Mouse (Mus musculus) neural tube, embryonic 11.5 days (tissue): ENCODE measurements at regions not wholly inside any gene's neighbourhood (a gene's known extent, or its start where the extent isn't known, plus 50 kb on each side); places are given as distances from the start of the nearest gene placed in this dataset.

Source experiments
- ATAC-seq: fragments of 200-750 bp; cut with Nextera tagmentation; 2 replicates; pipeline ENCODE4 v1.8.0; 2017; ENCODE audit warnings: moderate number of reproducible peaks, mild to moderate bottlenecking, moderate TSS enrichment, moderate library complexity; ENCODE audit not compliant: insufficient read depth, low FRiP score, low TSS enrichment
- DNase-seq: peaks from one replicate; pipeline ENCODE4 v3.0.0-alpha.2; 2015; ENCODE audit warnings: low spot score
- H3K27ac ChIP-seq: fragments of 300-500 bp; sonication (generic); 2 replicates; pipeline ENCODE4 v1.5.1; 2014; ENCODE audit warnings: low read depth, mild to moderate bottlenecking, low read length
- H3K27me3 ChIP-seq: fragments of 300-500 bp; sonication (generic); 2 replicates; pipeline ENCODE4 v1.6.1; 2014; ENCODE audit warnings: mild to moderate bottlenecking, low read length, mixed read lengths; ENCODE audit not compliant: control insufficient read depth, insufficient read depth
- H3K36me3 ChIP-seq: fragments of 300-500 bp; sonication (generic); 2 replicates; pipeline ENCODE4 v1.6.1; 2014; ENCODE audit warnings: mild to moderate bottlenecking, low read length, moderate library complexity, mixed read lengths; ENCODE audit not compliant: control insufficient read depth, insufficient read depth
- H3K4me1 ChIP-seq: fragments of 300-500 bp; sonication (generic); 2 replicates; pipeline ENCODE4 v1.6.1; 2014; ENCODE audit warnings: low read length, mixed read lengths; ENCODE audit not compliant: control insufficient read depth, insufficient read depth
- H3K4me2 ChIP-seq: fragments of 300-500 bp; sonication (generic); 2 replicates; pipeline ENCODE4 v1.6.1; 2014; ENCODE audit warnings: low read depth, mild to moderate bottlenecking, moderate library complexity
- H3K4me3 ChIP-seq: fragments of 300-500 bp; sonication (generic); 2 replicates; pipeline ENCODE4 v1.5.1; 2014; ENCODE audit warnings: low read depth, low read length
- H3K9ac ChIP-seq: fragments of 300-500 bp; sonication (generic); 2 replicates; pipeline ENCODE4 v1.6.1; 2014; ENCODE audit warnings: mild to moderate bottlenecking, low read length
- H3K9me3 ChIP-seq: fragments of 300-500 bp; sonication (generic); 2 replicates; pipeline ENCODE4 v1.6.1; 2016; ENCODE audit warnings: low read length; ENCODE audit not compliant: control insufficient read depth
- WGBS: fragments of 180-500 bp; shearing (Covaris S2); extraction: QIAGEN DNeasy Blood & Tissue Kit; methylation state at CpG from one replicate; pipeline ENCODE4 v1.1.7; 2014; 5-methylcytosine and 5-hydroxymethylcytosine counted together

GRCm38 (mm10) chr3:131056893-131057660, 53.2 kb upstream of the Lef1 start:
- no peak overlapping the region for H3K4me3 ChIP-seq
- H3K27me3 ChIP-seq, result no peaks in the 10 kb centered on the region
- ATAC-seq (no peak), DNase-seq (no peak)
- WGBS, result 79% methylated on average over 5 of the region's 5 CpGs
- no peaks in the 10 kb centered on the region for H3K4me1 ChIP-seq
- no peaks in the 10 kb centered on the region for H3K36me3 ChIP-seq
- H3K4me2 ChIP-seq, result no peak overlapping the region
- H3K27ac ChIP-seq, result no peak overlapping the region
- no peak overlapping the region for H3K9ac ChIP-seq
- no peaks in the 10 kb centered on the region for H3K9me3 ChIP-seq

DNA sequence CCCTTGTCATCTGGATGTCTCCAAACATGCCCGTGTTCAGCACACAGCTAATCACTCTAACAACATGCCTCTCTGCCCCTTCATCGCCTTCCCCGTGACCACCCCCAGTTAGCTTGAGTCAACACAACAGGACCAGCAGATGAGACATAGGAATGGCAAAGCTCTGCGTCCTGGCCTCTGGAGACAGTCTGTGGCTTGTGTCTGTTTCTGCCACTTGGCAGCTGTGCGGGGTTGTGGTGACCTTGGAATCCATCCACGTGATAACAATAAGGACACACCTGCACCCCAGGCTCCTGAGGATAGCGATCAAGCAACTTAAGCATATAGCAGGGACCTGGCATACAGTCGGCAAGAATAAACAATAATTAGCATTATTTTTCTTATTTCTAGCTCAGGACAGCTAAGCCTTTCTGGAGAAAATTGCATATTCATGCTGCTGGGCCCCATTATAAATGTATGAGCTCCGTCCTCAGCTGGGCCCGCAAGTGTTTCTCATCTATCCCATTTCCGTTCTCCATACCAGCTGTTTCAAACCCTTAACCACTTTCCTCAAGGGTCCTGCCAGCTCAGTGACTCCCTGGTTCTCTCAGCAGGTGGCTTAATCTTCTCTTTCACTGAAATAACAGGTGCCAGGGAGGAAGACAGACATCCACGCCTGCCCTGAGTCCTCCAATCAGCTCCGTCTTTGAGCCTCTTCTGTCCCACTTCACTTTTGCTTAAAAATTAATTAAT, 55.9 kb upstream of the Lef1 start:
- H3K36me3 ChIP-seq, result no peaks in the 10 kb centered on the region
- ATAC-seq (no peak), DNase-seq (peak; percentile 11)
- H3K27me3 ChIP-seq, result no peaks in the 10 kb centered on the region
- H3K4me2 ChIP-seq, result no peak overlapping the region
- WGBS, result 74% methylated on average over 13 of the region's 13 CpGs
- H3K4me1 ChIP-seq, result no peaks in the 10 kb centered on the region
- no peak overlapping the region for H3K9ac ChIP-seq
- no peaks in the 10 kb centered on the region for H3K9me3 ChIP-seq
- H3K4me3 ChIP-seq, result no peak overlapping the region
- H3K27ac ChIP-seq, result no peak overlapping the region

- Histone ChIP-seq H3K27ac (no peak overlapping the region), H3K36me3 (no peaks in the 10 kb centered on the region), H3K4me3 (no peak overlapping the region), H3K9ac (no peak overlapping the region), H3K4me1 (no peaks in the 10 kb centered on the region), H3K27me3 (no peaks in the 10 kb centered on the region), H3K4me2 (no peak overlapping the region), H3K9me3 (no peaks in the 10 kb centered on the region)
- WGBS, result 75% methylated on average over 3 of the region's 3 CpGs
- DNase-seq, result no peak
- ATAC-seq, result no peak
These were observed 62.6 kb upstream of the Lef1 start for GRCm38 (mm10) chr3:131047716-131048115.

DNA sequence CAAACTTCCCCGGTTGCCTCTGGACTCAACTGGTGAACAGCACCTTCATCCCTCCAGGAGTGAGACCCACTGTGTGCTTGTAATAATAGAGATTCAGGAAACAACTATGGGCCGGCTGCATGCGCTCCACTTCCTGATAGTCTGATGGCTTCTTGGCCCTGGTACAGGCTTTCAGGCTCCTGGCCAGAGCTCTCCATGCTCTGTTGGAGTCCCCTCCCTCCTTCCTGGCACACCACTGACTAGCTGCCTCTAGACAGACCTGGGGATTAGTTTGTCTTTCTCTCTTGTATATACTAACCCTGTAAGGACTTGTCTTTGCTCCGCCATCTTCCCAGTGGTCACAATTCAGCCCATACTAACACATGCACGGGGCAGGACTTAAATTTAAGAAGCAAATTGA, 63.9 kb upstream of the Lef1 start:
- no peaks in the 10 kb centered on the region for H3K36me3 ChIP-seq
- 92% methylated on average over 5 of the region's 5 CpGs for WGBS
- no peak overlapping the region for H3K4me3 ChIP-seq
- no peak overlapping the region for H3K27ac ChIP-seq
- H3K9ac ChIP-seq, result no peak overlapping the region
- no peak for ATAC-seq
- no peaks in the 10 kb centered on the region for H3K9me3 ChIP-seq
- H3K4me1 ChIP-seq, result no peaks in the 10 kb centered on the region
- no peaks in the 10 kb centered on the region for H3K27me3 ChIP-seq
- DNase-seq, result no peak
- H3K4me2 ChIP-seq, result no peak overlapping the region

DNA sequence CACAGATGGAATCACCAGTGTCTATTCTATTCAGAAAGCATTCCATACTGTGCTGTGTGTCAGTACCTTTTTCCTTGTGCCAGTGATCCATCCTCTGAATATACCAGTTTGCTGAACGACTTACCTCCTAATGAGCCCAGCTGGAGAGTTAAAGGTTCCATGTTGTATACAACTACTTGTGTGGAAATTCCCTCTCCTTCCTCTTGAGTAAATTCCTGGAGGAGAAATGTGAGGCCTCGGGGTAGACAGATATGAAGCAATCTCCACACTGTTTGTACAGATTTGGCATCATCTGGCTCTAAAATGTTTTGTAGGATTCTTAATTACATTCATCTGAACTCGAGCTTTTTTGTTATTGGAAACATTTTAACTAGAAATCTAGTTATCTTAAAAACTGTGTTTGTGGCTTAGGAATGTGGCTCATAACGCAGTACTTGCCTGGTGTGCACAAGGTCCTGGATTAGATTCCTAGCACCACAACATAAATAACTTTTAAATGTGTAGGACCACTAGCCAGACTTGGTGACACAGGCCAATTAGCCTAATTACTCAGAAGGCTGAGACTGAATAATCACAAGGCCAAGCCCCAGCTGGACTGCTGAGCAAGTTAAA, 70.0 kb upstream of the Lef1 start:
- ATAC-seq, result no peak
- WGBS, result 74% methylated on average over 4 of the region's 4 CpGs
- H3K9ac ChIP-seq, result no peak overlapping the region

GRCm38 (mm10) chr3:131037095-131037494, 73.2 kb upstream of the Lef1 start:
- no peak overlapping the region for H3K4me3 ChIP-seq
- no peak overlapping the region for H3K27ac ChIP-seq
- ATAC-seq, result no peak
- WGBS, result 82% methylated on average over 5 of the region's 5 CpGs
- no peak for DNase-seq
- no peak overlapping the region for H3K4me2 ChIP-seq
- H3K27me3 ChIP-seq, result no peaks in the 10 kb centered on the region
- no peaks in the 10 kb centered on the region for H3K36me3 ChIP-seq
- no peaks in the 10 kb centered on the region for H3K9me3 ChIP-seq
- H3K9ac ChIP-seq, result no peak overlapping the region
- H3K4me1 ChIP-seq, result no peaks in the 10 kb centered on the region

More for the DNA sequence above, 70.0 kb upstream of the Lef1 start:
- DNase-seq, result no peak
- no peak overlapping the region for H3K4me2 ChIP-seq
- H3K36me3 ChIP-seq, result no peaks in the 10 kb centered on the region
- H3K9me3 ChIP-seq, result no peaks in the 10 kb centered on the region
- no peaks in the 10 kb centered on the region for H3K27me3 ChIP-seq
- no peaks in the 10 kb centered on the region for H3K4me1 ChIP-seq
- H3K4me3 ChIP-seq, result no peak overlapping the region
- H3K27ac ChIP-seq, result no peak overlapping the region

GRCm38 (mm10) chr3:131034774-131035173, 75.5 kb upstream of the Lef1 start:
- Histone ChIP-seq H3K4me3 (no peak overlapping the region), H3K4me1 (no peaks in the 10 kb centered on the region), H3K9ac (no peak overlapping the region), H3K27me3 (no peaks in the 10 kb centered on the region), H3K36me3 (no peaks in the 10 kb centered on the region), H3K4me2 (no peak overlapping the region), H3K27ac (no peak overlapping the region), H3K9me3 (no peaks in the 10 kb centered on the region)
- WGBS, result 48% methylated on average over 5 of the region's 5 CpGs
- ATAC-seq, result no peak
- no peak for DNase-seq

DNA sequence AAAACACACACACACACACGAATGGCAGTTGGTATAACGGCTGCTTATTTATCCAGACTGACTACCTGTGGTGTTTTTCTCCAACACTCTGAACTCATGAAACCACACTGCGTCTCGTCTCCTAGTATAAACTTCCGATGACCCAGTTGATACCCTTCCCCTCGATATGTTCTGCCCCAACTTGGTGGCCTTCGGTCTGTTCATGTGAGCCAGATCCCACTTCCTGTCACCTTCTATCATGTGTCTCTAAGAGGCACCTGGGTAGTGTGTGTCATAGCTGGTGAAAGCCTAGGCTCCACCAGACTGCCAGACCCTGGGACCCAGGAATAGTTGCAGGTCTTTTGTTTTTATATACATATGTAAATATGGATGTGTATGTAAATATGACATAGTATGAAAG, 83.9 kb upstream of the Lef1 start:
- Histone ChIP-seq H3K4me2 (no peak overlapping the region), H3K4me1 (no peaks in the 10 kb centered on the region), H3K27me3 (no peaks in the 10 kb centered on the region), H3K27ac (no peak overlapping the region), H3K9me3 (no peaks in the 10 kb centered on the region), H3K9ac (no peak overlapping the region), H3K36me3 (no peaks in the 10 kb centered on the region), H3K4me3 (no peak overlapping the region)
- 90% methylated on average over 7 of the region's 7 CpGs for whole genome bisulfite sequencing
- ATAC-seq, result no peak
- no peak for DNase-seq
